Mouse (Mus musculus) spleen, adult 2 months (tissue): ENCODE measurements around the gene Ptgds. TPM values are rescaled to one million over a fixed set of nuclear protein-coding genes. Genes with fewer than 3 reads are reported as not detected.
A peak's percentile ranks its signal among the peaks of the same experiment; 100 is the strongest.

ENCODE experiments used
- DNase-seq, 2 experiments: peaks; one replicate each; pipeline versions ENCODE4 v3.0.0 to v3.0.0-alpha.2; 2012 to 2021; ENCODE audit warnings: low spot score in 2 of 2, low read depth in 1 of 2
- H3K27ac ChIP-seq: fragments of 200-500 bp; 2 replicates; pipeline ENCODE4 v1.5.1; 2012; ENCODE audit warnings: low read length, inconsistent platforms; ENCODE audit not compliant: insufficient read depth
- H3K27me3 ChIP-seq: fragments of 200-500 bp; 2 replicates; pipeline ENCODE4 v1.6.1; 2012; ENCODE audit warnings: mild to moderate bottlenecking, moderate library complexity, low read length, inconsistent platforms; ENCODE audit not compliant: control insufficient read depth, insufficient read depth
- H3K36me3 ChIP-seq: fragments of 200-500 bp; 2 replicates; pipeline ENCODE4 v1.6.1; 2012; ENCODE audit warnings: mild to moderate bottlenecking, low read length, inconsistent platforms; ENCODE audit not compliant: control insufficient read depth, insufficient read depth
- H3K4me1 ChIP-seq: fragments of 200-500 bp; 2 replicates; pipeline ENCODE4 v1.6.1; 2011; ENCODE audit warnings: inconsistent platforms; ENCODE audit not compliant: control insufficient read depth, insufficient read depth, insufficient read length
- H3K4me3 ChIP-seq: fragments of 200-500 bp; 2 replicates; pipeline ENCODE4 v1.5.1; 2011; ENCODE audit warnings: mild to moderate bottlenecking, inconsistent platforms; ENCODE audit not compliant: insufficient read depth, insufficient read length; ENCODE audit errors: extremely low read depth
- CTCF ChIP-seq: fragments of 200-500 bp; IDR thresholded peaks from 2 replicates; pipeline ENCODE4 v1.5.1; 2011; ENCODE audit warnings: mild to moderate bottlenecking, inconsistent platforms; ENCODE audit not compliant: insufficient read depth, insufficient read length, insufficient replicate concordance; ENCODE audit errors: extremely low read depth
- POLR2A ChIP-seq: fragments of 200-500 bp; IDR thresholded peaks from 2 replicates; pipeline ENCODE4 v1.6.1; 2011; ENCODE audit warnings: low read depth, low read length, inconsistent platforms
- WGBS: fragments of 180-500 bp; shearing (Covaris S2); methylation state at CpG from one replicate; pipeline ENCODE4 v1.1.7; 2018; 5-methylcytosine and 5-hydroxymethylcytosine counted together
- polyA plus RNA-seq: library from polyadenylated mRNA; depleted of rRNA; stranded (reverse); fragments of >200 nt; gene quantifications from 2 replicates; pipeline ENCODE4 v1.2.3, GENCODE M21; 2012

Ptgds gene
- polyA plus RNA-seq, 1 experiment: 7.8 TPM

DNA sequence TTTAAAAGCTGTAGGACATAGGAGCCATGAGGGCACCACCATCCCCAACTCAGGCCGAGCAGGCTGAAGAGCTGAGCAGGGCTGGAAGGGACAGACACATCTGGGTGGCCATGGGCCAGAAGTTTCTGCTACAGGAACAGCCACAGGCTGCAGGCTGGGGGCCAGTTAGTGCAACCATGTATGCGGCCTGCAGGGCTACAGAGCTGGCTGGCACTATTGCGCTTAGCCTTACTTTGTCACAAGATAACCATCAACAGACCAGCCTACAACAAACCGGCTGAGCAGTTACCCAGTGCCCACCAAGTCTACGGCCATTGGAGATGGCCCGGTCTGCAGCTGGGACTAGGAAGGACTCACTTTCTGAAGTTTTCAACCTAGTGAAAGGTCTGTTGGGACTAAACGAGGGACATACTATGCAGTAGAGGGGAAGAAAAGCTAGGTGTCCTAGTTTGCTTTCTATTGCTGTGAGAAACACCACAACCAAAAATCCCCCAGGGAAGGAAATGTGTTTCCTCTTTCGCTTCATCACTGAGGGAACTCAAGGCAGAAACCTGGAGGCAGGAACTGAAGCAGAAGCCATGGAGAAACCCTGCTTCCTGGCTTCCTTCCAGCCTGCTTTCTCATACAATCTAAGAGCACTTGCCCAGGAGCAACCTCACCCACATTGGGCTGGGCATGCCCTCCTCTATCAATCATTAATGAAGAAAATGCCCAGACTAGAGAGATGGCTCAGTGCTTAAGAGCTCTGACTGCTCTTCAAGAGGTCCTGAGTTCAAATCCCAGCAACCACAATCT, 18.8 kb downstream of the Ptgds start:
- no peaks in the 10 kb centered on the region for H3K4me1 ChIP-seq
- WGBS: 57% methylated on average over 8 of the region's 8 CpGs
- no peak overlapping the region for H3K27ac ChIP-seq
- H3K27me3 ChIP-seq: no peaks in the 10 kb centered on the region
- no peak overlapping the region for H3K4me3 ChIP-seq
- no peak for DNase-seq
- H3K36me3 ChIP-seq: peaks cover 11% of the 10 kb centered on the region
- TF ChIP-seq POLR2A: no peak

DNA sequence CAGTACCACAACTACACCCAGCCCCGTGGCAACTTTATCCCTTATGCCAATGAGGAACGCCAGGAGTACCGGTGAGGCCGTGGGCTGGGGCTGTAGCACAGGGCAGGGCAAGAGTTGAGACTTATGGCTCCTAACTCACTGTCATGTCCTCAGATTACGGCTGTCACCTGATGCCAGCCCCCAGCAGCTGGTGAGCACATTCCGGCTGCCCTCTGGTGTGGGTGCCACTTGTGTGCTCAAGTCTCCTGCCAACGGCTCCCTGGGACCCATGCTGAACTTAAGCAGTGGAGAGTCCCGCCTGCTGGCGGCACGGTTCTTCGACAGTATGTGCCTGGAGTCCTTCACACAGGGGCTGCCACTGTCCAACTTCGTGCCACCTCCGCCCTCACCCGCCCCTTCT, 27.2 kb downstream of the Ptgds start:
- Histone ChIP-seq H3K27ac (no peak overlapping the region), H3K4me1 (no peaks in the 10 kb centered on the region), H3K36me3 (peaks cover 34% of the 10 kb centered on the region), H3K4me3 (no peak overlapping the region), H3K27me3 (no peaks in the 10 kb centered on the region)
- no peak for DNase-seq
- WGBS: 92% methylated on average over 14 of the region's 14 CpGs
- no peak for TF ChIP-seq CTCF
- TF ChIP-seq POLR2A: no peak

DNA sequence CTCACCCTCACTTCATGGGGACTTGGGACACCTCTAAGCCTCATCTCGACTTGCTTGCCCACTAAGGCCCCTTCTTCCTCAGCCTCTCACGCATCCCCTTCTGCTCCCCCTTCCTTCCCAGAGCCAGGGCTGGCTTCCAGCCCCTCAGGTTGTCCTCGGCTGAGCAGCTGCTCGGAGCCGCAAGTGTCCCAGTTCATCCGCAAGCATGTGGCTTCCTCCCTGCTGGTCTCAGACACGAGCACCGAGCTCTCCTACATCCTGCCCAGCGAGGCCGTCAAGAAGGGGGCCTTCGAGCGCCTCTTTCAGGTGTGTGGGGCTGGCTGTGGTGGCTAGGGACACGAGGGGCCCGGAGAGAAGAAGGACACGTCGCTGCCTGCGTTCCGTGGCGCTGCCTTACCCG, 28.8 kb downstream of the Ptgds start:
- peaks cover 28% of the 10 kb centered on the region for H3K36me3 ChIP-seq
- WGBS: 90% methylated on average over 20 of the region's 20 CpGs

DNA sequence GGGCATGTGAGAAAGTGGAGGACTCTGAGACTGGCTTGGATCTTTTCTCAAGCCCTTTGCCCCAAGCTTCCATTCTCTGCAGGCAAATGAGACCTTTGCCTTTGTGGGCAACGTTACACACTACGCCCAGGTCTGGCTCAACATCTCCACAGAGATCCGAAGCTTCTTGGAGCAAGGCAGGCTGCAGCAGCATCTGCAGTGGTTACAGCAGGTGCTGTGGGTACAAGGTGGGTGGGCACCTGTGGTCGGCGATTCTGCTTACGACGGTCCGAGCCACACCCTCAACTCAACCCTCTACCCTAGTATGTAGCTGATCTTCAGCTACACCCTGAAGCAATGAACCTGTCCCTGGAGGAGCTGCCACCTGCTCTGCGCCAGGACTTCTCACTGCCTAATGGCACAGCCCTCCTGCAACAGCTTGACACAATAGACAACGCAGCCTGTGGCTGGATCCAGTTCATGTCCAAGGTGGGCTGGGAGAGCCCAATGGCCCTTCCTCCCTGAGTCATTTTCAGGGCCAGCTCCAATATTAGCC, 33.5 kb downstream of the Ptgds start:
- WGBS: 85% methylated on average over 10 of the region's 10 CpGs

More for the DNA sequence above, 28.8 kb downstream of the Ptgds start:
- H3K4me1 ChIP-seq: no peaks in the 10 kb centered on the region
- no peak overlapping the region for H3K27ac ChIP-seq
- no peak for DNase-seq
- H3K4me3 ChIP-seq: no peak overlapping the region
- no peak for TF ChIP-seq CTCF
- no peak for TF ChIP-seq POLR2A
- no peaks in the 10 kb centered on the region for H3K27me3 ChIP-seq

DNA sequence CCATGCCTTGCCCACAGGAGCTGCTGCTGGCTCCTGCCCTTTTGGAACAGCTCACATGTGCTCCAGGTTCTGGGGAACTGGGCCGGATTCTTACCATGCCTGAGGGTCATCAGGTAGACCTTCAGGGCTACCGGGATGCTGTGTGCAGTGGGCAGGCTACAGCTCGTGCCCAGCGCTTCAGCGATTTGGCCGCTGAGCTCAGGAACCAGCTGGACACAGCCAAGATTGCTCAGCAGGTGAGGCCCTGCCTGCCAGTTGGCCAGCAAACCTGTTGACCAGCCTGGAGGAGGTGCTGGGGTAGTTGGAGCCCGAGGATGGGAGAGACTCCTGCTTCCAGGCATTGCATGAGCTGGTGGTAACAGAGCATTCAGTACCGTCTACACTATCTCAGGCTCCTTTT, 35.6 kb downstream of the Ptgds start:
- peaks cover 7% of the 10 kb centered on the region for H3K36me3 ChIP-seq
- TF ChIP-seq POLR2A (no peak), CTCF (no peak)
- 90% methylated on average over 8 of the region's 8 CpGs for WGBS
- peaks cover 3% of the 10 kb centered on the region; the same call in 1 of the 2 replicates for H3K4me1 ChIP-seq
- no peak overlapping the region for H3K27ac ChIP-seq
- H3K4me3 ChIP-seq: no peak overlapping the region
- no peaks in the 10 kb centered on the region for H3K27me3 ChIP-seq
- peak in 1 of 2 experiments; percentile 2 for DNase-seq

More for the DNA sequence above, 33.5 kb downstream of the Ptgds start:
- no peaks in the 10 kb centered on the region for H3K4me1 ChIP-seq
- H3K4me3 ChIP-seq: no peak overlapping the region
- peaks cover 15% of the 10 kb centered on the region for H3K36me3 ChIP-seq
- no peak for DNase-seq
- TF ChIP-seq CTCF: no peak
- TF ChIP-seq POLR2A: no peak
- no peak overlapping the region for H3K27ac ChIP-seq
- H3K27me3 ChIP-seq: no peaks in the 10 kb centered on the region

DNA sequence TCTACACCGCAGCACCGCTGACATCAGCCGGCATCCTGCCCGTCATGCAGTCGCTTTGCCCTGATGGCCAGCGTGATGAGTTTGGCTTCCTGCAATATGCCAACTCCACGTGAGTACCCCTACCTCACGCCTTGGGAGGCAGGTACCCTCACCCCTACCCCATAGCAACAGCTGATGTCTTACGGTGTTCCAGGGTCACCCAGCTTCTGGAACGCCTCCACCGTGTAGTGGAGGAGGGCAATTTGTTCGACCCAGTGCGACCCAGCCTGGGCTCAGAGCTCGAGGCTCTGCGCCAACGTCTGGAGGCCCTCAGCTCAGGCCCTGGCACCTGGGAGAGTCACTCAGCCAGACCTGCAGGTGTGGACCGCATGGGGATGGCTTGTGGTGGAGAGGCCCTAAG, 36.7 kb downstream of the Ptgds start:
- Histone ChIP-seq H3K27me3 (no peaks in the 10 kb centered on the region), H3K4me1 (peaks cover 5% of the 10 kb centered on the region)
- TF ChIP-seq POLR2A (no peak), CTCF (no peak)

More for the DNA sequence above, 36.7 kb downstream of the Ptgds start:
- no peak overlapping the region for H3K27ac ChIP-seq
- no peak for DNase-seq
- 92% methylated on average over 17 of the region's 17 CpGs for WGBS
- H3K4me3 ChIP-seq: no peak overlapping the region
- H3K36me3 ChIP-seq: peaks cover 5% of the 10 kb centered on the region
